Mouse (Mus musculus) heart, embryonic 15.5 days (tissue): ENCODE results near the gene 1810049J17Rik. TPM values are rescaled to one million over a fixed set of nuclear protein-coding genes. Genes with fewer than 3 reads are reported as not detected.

Experiments used
- ATAC-seq: fragments of 200-750 bp; cut with Nextera tagmentation; replicated peaks from 2 replicates; pipeline ENCODE4 v1.8.0; 2017; ENCODE audit warnings: low read depth, moderate TSS enrichment; ENCODE audit not compliant: insufficient number of reproducible peaks, insufficient read depth, low FRiP score
- H3K27ac ChIP-seq: fragments of 300-500 bp; sonication (generic); 2 replicates; pipeline ENCODE4 v1.5.1; 2015; ENCODE audit warnings: mild to moderate bottlenecking, inconsistent platforms
- H3K27me3 ChIP-seq: fragments of 300-500 bp; sonication (generic); 2 replicates; pipeline ENCODE4 v1.6.1; 2015; ENCODE audit warnings: inconsistent platforms
- H3K36me3 ChIP-seq: fragments of 300-500 bp; sonication (generic); 2 replicates; pipeline ENCODE4 v1.6.1; 2015; ENCODE audit warnings: mild to moderate bottlenecking, inconsistent platforms
- H3K4me1 ChIP-seq: fragments of 300-500 bp; sonication (generic); replicated peaks from 2 replicates; pipeline ENCODE4 v1.6.1; 2015; ENCODE audit warnings: inconsistent platforms
- H3K4me2 ChIP-seq: fragments of 300-500 bp; sonication (generic); 2 replicates; pipeline ENCODE4 v1.6.1; 2015; ENCODE audit warnings: inconsistent platforms, mild to moderate bottlenecking, moderate library complexity
- H3K4me3 ChIP-seq: fragments of 300-500 bp; sonication (generic); 2 replicates; pipeline ENCODE4 v1.5.1; 2015; ENCODE audit warnings: mild to moderate bottlenecking, inconsistent platforms
- H3K9ac ChIP-seq: fragments of 300-500 bp; sonication (generic); 2 replicates; pipeline ENCODE4 v1.6.1; 2015; ENCODE audit warnings: mild to moderate bottlenecking, inconsistent platforms
- H3K9me3 ChIP-seq: fragments of 300-500 bp; sonication (generic); replicated peaks from 2 replicates; pipeline ENCODE4 v1.6.1; 2016; ENCODE audit warnings: inconsistent platforms
- WGBS: fragments of 180-500 bp; shearing (Covaris S2); methylation state at CpG from one replicate; pipeline ENCODE4 v1.1.7; 2015; ENCODE audit warnings: mixed read lengths; 5-methylcytosine and 5-hydroxymethylcytosine counted together
- polyA plus RNA-seq: library from polyadenylated mRNA; unstranded; fragments of >200 nt; fragmentation: Nextera tagmentation; extraction: Ambion mirVana; gene quantifications from 2 replicates; pipeline ENCODE4 v1.2.1, GENCODE M21; 2015

The 1810049J17Rik gene
- polyA plus RNA-seq, 1 experiment from 2014 or later: not detected

- H3K9me3 ChIP-seq: no peaks in the 10 kb centered on the region
- no peak overlapping the region for H3K4me2 ChIP-seq
- H3K4me3 ChIP-seq: no peak overlapping the region
- H3K4me1 ChIP-seq: 0 out of 2 replicates have a peak, but pooled peaks cover 2% of the 10 kb centered on the region
- no peak for ATAC-seq
- H3K36me3 ChIP-seq: peaks cover 11% of the 10 kb centered on the region; the same call in 1 of the 2 replicates
- H3K9ac ChIP-seq: no peak overlapping the region
- H3K27me3 ChIP-seq: no peaks in the 10 kb centered on the region
- no peak overlapping the region for H3K27ac ChIP-seq
- WGBS: 67% methylated on average over 4 of the region's 4 CpGs
Measured at GRCm38 (mm10) chr15:12275091-12275623, 46.5 kb downstream of the 1810049J17Rik start.

GRCm38 (mm10) chr15:12274053-12274769 is 47.5 kb downstream of the 1810049J17Rik start:
- no peak for ATAC-seq
- Histone ChIP-seq H3K27ac (no peak overlapping the region), H3K36me3 (peaks cover 20% of the 10 kb centered on the region; the same call in 1 of the 2 replicates), H3K4me1 (0 out of 2 replicates have a peak, but pooled peaks cover 2% of the 10 kb centered on the region), H3K27me3 (no peaks in the 10 kb centered on the region), H3K4me3 (no peak overlapping the region), H3K9me3 (no peaks in the 10 kb centered on the region), H3K9ac (no peak overlapping the region), H3K4me2 (no peak overlapping the region)
- WGBS: 53% methylated on average over 4 of the region's 4 CpGs

GRCm38 (mm10) chr15:12273325-12274052 is 48.2 kb downstream of the 1810049J17Rik start:
- 74% methylated on average over 12 of the region's 12 CpGs for WGBS
- no peak overlapping the region for H3K4me3 ChIP-seq
- ATAC-seq: no peak
- no peaks in the 10 kb centered on the region for H3K9me3 ChIP-seq
- H3K27me3 ChIP-seq: no peaks in the 10 kb centered on the region
- no peak overlapping the region for H3K4me2 ChIP-seq
- H3K4me1 ChIP-seq: 0 out of 2 replicates have a peak, but pooled peaks cover 2% of the 10 kb centered on the region
- no peak overlapping the region for H3K9ac ChIP-seq
- H3K27ac ChIP-seq: no peak overlapping the region
- H3K36me3 ChIP-seq: peaks cover 20% of the 10 kb centered on the region; the same call in 1 of the 2 replicates

Other genes with a start within 250 kb of the 1810049J17Rik start
- gene Zfr, start 204.1 kb downstream of the 1810049J17Rik start, polyA plus RNA-seq: 79.7 and 99.0 TPM in 2 replicates
- 9.5 and 14.1 TPM in 2 replicates for gene Mtmr12, start 116.9 kb downstream of the 1810049J17Rik start, polyA plus RNA-seq
- 62.7 and 69.4 TPM in 2 replicates for gene Golph3, start 449 bp downstream of the 1810049J17Rik start, polyA plus RNA-seq